Mouse (Mus musculus) heart, embryonic 16.5 days (tissue): ENCODE data around the gene BC051665. TPM values are rescaled to one million over a fixed set of nuclear protein-coding genes. Genes with fewer than 3 reads are reported as not detected.

Source experiments
- ATAC-seq: fragments of 200-750 bp; cut with Nextera tagmentation; replicated peaks from 2 replicates; pipeline ENCODE4 v1.8.0; 2017; ENCODE audit warnings: moderate number of reproducible peaks; ENCODE audit not compliant: insufficient read depth, low FRiP score; ENCODE audit errors: extremely low read depth
- H3K27ac ChIP-seq: fragments of 300-500 bp; sonication (generic); 2 replicates; pipeline ENCODE4 v1.5.1; 2014; ENCODE audit warnings: mild to moderate bottlenecking, low read length, control low read depth, moderate library complexity
- H3K27me3 ChIP-seq: fragments of 300-500 bp; sonication (generic); 2 replicates; pipeline ENCODE4 v1.6.1; 2014; ENCODE audit warnings: low read length, mixed read lengths; ENCODE audit not compliant: control insufficient read depth, insufficient read depth
- H3K36me3 ChIP-seq: fragments of 300-500 bp; sonication (generic); 2 replicates; pipeline ENCODE4 v1.6.1; 2014; ENCODE audit not compliant: control insufficient read depth, insufficient read depth
- H3K4me1 ChIP-seq: fragments of 300-500 bp; sonication (generic); 2 replicates; pipeline ENCODE4 v1.6.1; 2014; ENCODE audit warnings: low read length, mixed read lengths; ENCODE audit not compliant: control insufficient read depth, insufficient read depth
- H3K4me2 ChIP-seq: fragments of 300-500 bp; sonication (generic); 2 replicates; pipeline ENCODE4 v1.6.1; 2014; ENCODE audit warnings: low read depth, mild to moderate bottlenecking, control low read depth, low read length
- H3K4me3 ChIP-seq: fragments of 300-500 bp; sonication (generic); 2 replicates; pipeline ENCODE4 v1.5.1; 2014; ENCODE audit warnings: mild to moderate bottlenecking, control low read depth, low read length
- H3K9ac ChIP-seq: fragments of 300-500 bp; sonication (generic); 2 replicates; pipeline ENCODE4 v1.6.1; 2014; ENCODE audit warnings: low read length, control low read depth
- H3K9me3 ChIP-seq: fragments of 300-500 bp; sonication (generic); replicated peaks from 2 replicates; pipeline ENCODE4 v1.6.1; 2016; ENCODE audit warnings: low read length; ENCODE audit not compliant: control insufficient read depth
- WGBS: fragments of 180-500 bp; shearing (Covaris S2); extraction: QIAGEN DNeasy Blood & Tissue Kit; methylation state at CpG from one replicate; pipeline ENCODE4 v1.1.7; 2014; 5-methylcytosine and 5-hydroxymethylcytosine counted together
- polyA plus RNA-seq: library from polyadenylated mRNA; unstranded; fragments of >200 nt; fragmentation: Nextera tagmentation; extraction: Ambion mirVana; gene quantifications from 2 replicates; pipeline ENCODE4 v1.2.1, GENCODE M21; 2015

BC051665 gene
- not detected in 2 replicates for polyA plus RNA-seq

GRCm38 (mm10) chr13:60786264-60786663, at the start of gene BC051665:
Gene BC051665, minus strand, starts transcription at chr13:60786364.
- H3K36me3 ChIP-seq: no peaks in the 10 kb centered on the region

GRCm38 (mm10) chr13:60826052-60826451, 39.9 kb upstream of the BC051665 start:
- no peaks in the 10 kb centered on the region for H3K4me1 ChIP-seq
- no peak; the same call in 1 of the 2 replicates for ATAC-seq
- no peaks in the 10 kb centered on the region for H3K9me3 ChIP-seq
- H3K27me3 ChIP-seq: no peaks in the 10 kb centered on the region
- H3K4me3 ChIP-seq: no peak overlapping the region
- WGBS: 40% methylated on average over 3 of the region's 3 CpGs
- H3K9ac ChIP-seq: no peak overlapping the region
- no peak overlapping the region for H3K4me2 ChIP-seq
- H3K27ac ChIP-seq: no peak overlapping the region
- H3K36me3 ChIP-seq: no peaks in the 10 kb centered on the region

More at GRCm38 (mm10) chr13:60786264-60786663, at the start of gene BC051665:
- Histone ChIP-seq H3K9me3 (no peaks in the 10 kb centered on the region), H3K4me1 (no peaks in the 10 kb centered on the region), H3K27ac (no peak within 1 kb of the TSS), H3K4me3 (no peak within 1 kb of the TSS), H3K4me2 (no peak within 1 kb of the TSS), H3K27me3 (no peaks in the 10 kb centered on the region), H3K9ac (no peak within 1 kb of the TSS)
- ATAC-seq: no peak

- Histone ChIP-seq H3K9ac (no peak overlapping the region), H3K4me1 (no peaks in the 10 kb centered on the region), H3K9me3 (no peaks in the 10 kb centered on the region), H3K4me3 (no peak overlapping the region), H3K4me2 (no peak overlapping the region), H3K27ac (no peak overlapping the region), H3K36me3 (no peaks in the 10 kb centered on the region), H3K27me3 (no peaks in the 10 kb centered on the region)
- 52% methylated on average over 3 of the region's 3 CpGs for WGBS
- ATAC-seq: no peak
These were observed 34.5 kb upstream of the BC051665 start for GRCm38 (mm10) chr13:60820486-60821175.

- Histone ChIP-seq H3K4me1 (no peaks in the 10 kb centered on the region), H3K4me2 (no peak overlapping the region), H3K36me3 (no peaks in the 10 kb centered on the region), H3K27me3 (no peaks in the 10 kb centered on the region), H3K9ac (no peak overlapping the region), H3K4me3 (no peak overlapping the region), H3K27ac (no peak overlapping the region), H3K9me3 (no peaks in the 10 kb centered on the region)
- WGBS: 7% methylated on average over 7 of the region's 7 CpGs
- no peak for ATAC-seq
These were observed 33.3 kb upstream of the BC051665 start for GRCm38 (mm10) chr13:60819469-60819868.

GRCm38 (mm10) chr13:60813722-60814121, 27.6 kb upstream of the BC051665 start:
- Histone ChIP-seq H3K27ac (no peak overlapping the region), H3K9me3 (no peaks in the 10 kb centered on the region), H3K27me3 (no peaks in the 10 kb centered on the region), H3K36me3 (no peaks in the 10 kb centered on the region), H3K9ac (no peak overlapping the region), H3K4me3 (no peak overlapping the region), H3K4me2 (no peak overlapping the region), H3K4me1 (no peaks in the 10 kb centered on the region)
- ATAC-seq: no peak
- 53% methylated on average over 1 of the region's 1 CpGs for WGBS

- WGBS: 59% methylated on average over 6 of the region's 6 CpGs
- Histone ChIP-seq H3K4me2 (no peak overlapping the region), H3K4me3 (no peak overlapping the region), H3K36me3 (no peaks in the 10 kb centered on the region), H3K9me3 (no peaks in the 10 kb centered on the region), H3K4me1 (no peaks in the 10 kb centered on the region), H3K9ac (no peak overlapping the region), H3K27me3 (no peaks in the 10 kb centered on the region), H3K27ac (no peak overlapping the region)
- no peak for ATAC-seq
These were observed 26.6 kb upstream of the BC051665 start for GRCm38 (mm10) chr13:60812768-60813167.

GRCm38 (mm10) chr13:60809690-60810089, 23.5 kb upstream of the BC051665 start:
- Histone ChIP-seq H3K36me3 (no peaks in the 10 kb centered on the region), H3K9ac (no peak overlapping the region), H3K4me2 (no peak overlapping the region), H3K27ac (no peak overlapping the region), H3K9me3 (no peaks in the 10 kb centered on the region), H3K27me3 (no peaks in the 10 kb centered on the region), H3K4me3 (no peak overlapping the region), H3K4me1 (no peaks in the 10 kb centered on the region)
- WGBS: 42% methylated on average over 2 of the region's 2 CpGs
- no peak for ATAC-seq

GRCm38 (mm10) chr13:60802749-60803148, 16.6 kb upstream of the BC051665 start, which contains the start of gene Ctsll3:
Gene Ctsll3, minus strand, starts transcription at chr13:60802849.
- WGBS: 70% methylated on average over 1 of the region's 1 CpGs
- Histone ChIP-seq H3K27me3 (no peaks in the 10 kb centered on the region), H3K4me3 (no peak within 1 kb of the TSS), H3K36me3 (no peaks in the 10 kb centered on the region), H3K4me1 (no peaks in the 10 kb centered on the region), H3K27ac (no peak within 1 kb of the TSS), H3K9ac (no peak within 1 kb of the TSS), H3K4me2 (no peak within 1 kb of the TSS), H3K9me3 (no peaks in the 10 kb centered on the region)
- no peak for ATAC-seq

- Histone ChIP-seq H3K9ac (no peak overlapping the region), H3K4me1 (no peaks in the 10 kb centered on the region), H3K27me3 (no peaks in the 10 kb centered on the region), H3K27ac (no peak overlapping the region), H3K36me3 (no peaks in the 10 kb centered on the region), H3K9me3 (no peaks in the 10 kb centered on the region), H3K4me3 (no peak overlapping the region), H3K4me2 (no peak overlapping the region)
- 68% methylated on average over 1 of the region's 1 CpGs for whole genome bisulfite sequencing
- ATAC-seq: no peak
These were observed 3.3 kb upstream of the BC051665 start for GRCm38 (mm10) chr13:60789466-60789865.
